Mouse (Mus musculus) kidney, postnatal 4 days (tissue): ENCODE data around the gene Spag16.
"Not testable (repeated sequence)": the region's sequence is repeated elsewhere in the genome, so short reads cannot be mapped to it uniquely, and the experiment has no call there.

Experiments
- DNase-seq, 2 experiments: peaks; one replicate each; pipeline ENCODE4 v3.0.0; 2021; ENCODE audit warnings: mixed read lengths in 2 of 2

The Spag16 gene

DNA sequence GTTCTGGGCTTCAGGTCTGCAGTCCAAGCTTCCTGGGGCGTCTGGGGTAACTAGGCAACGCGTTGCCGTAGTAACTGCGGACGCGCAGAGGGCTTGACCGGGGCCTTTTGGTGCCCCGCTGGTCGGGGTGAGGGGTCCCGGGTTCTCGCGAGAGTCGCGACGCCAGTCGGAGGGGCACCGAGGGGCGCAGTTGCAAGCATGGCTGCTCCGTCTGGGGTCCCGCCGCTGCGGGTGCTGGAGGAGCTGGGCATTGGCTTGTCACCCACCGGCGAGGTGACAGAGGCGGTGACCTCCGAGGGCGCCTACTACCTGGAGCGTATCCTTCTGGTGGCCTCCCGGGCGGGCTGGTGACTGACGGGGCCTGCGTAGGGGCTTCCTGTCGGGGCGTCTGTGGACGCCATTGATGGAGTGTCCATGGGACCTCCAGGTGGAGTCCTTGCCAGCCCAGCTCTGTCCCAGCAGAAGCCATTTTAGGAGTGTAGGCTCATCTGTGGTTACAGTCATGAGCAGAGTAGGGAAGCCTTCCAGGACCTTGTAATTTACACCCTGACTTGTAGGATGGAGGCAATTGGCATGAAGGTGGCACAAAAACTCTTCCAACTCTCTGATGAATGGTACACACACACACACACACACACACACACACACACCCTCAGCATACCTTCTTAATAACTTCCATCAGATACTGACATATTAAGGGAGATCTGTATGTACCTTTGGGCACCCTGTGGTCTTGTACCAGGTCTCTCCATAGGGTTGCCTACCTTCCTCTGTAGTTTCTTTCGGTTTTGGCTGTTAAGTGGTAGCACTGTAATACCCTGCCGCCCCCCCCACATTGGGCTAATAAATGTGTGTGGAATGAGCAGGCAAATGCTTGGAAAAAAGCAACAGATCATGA is at the start of gene Spag16:
Spag16 (plus strand) TSS at position 165 of the 898 bp plus-strand sequence.
- DNase-seq: peak; percentile 72 to 82

DNA sequence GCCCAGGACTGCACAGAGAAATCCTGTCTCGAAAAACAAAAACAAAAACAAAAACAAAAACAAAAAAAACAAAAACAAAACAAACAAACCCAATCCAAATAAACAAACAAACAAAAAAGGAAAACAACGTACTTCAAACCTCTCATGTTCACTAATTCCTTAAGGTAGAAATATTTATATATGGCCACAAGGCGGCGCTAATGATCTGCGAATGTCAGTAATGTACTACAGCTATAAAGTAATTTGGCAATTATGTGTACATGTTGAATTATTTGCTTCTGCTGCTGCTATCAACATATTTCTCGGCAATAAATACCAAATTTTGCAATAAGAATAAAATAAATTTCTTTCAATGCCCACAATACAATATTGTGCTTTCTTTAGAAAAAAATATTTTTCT is 41.6 kb upstream of the Spag16 start:
- peak; percentile 57 to 64 for DNase-seq

DNA sequence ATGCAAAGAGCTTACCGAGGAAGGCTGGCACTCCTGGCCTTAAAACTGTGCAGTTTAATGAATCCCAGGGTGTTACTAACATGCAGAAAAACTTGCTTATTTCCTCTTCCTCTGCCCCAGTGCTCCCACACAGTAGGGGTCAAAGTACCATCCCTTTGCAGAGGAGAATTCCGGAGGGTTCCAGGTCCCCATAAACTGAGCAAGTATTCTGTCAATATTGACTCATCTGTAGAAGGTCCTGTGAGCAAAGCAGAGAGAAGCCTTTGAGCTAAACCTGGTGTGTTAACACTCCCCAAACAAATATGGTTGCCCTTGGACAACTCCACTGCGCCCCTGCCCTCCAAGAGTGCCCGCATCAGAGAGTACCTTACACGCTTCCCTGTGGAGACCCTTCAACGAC is 40.1 kb upstream of the Spag16 start:
- DNase-seq: no peak

DNA sequence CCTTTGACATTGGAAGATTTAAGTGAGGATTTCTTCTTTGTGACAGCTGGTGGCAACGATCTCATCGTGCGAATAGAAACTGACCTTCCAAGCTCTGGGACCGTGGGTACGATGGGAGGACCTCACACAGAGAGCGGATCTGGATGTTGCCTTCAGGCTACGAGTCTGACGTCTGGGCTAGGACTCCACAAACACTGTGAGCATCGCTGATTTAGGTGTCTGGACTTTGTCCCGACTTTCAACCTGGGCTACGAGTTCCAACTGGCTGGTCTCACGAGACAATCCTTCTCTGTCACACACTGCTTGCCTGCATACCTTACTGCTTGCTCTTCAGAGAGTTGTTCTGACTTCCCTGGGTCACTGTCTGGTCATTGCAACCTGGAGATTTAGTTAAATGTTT is 39.4 kb upstream of the Spag16 start:
- no peak for DNase-seq

DNA sequence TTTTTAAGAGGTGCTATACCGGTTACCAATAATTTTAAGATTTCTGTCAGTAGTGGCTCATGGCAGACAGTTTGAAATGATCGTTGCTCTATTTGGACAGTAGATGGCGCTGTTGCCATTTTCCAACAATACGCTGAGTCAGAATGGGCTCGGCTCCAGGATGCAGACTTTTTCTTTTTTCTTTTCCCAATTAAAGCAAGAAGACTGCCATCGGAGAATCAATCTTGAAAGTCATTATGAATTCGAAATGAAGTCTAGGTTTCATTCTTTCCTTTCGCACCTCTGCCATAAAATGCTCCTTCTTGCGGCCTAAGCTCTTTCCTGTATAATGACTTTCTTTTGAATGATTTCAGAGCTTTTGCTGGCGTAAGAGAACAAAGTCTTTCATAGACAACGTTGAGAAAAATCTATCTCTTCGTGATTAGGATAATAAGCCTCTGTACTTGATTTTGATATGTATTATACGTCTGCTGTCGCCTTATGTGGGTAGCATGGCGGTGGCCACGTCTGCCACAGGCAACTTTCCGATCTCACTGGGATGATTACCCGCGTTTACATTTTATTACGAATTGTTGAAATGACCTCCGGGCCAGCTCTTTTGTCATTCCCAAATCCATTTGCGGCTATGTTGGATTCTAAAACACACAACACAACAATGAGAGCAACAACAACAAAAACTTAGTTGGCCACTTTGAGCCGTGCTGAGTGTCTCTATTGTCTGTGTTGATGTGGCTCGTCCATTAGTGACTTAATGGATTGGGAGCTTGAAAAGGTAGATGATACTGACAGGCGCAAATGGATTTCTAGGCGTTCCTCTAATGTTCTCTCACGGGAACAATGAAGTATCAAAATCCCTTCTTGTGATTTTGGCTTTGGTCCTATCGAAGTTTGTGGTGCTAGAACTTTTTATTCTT is 36.2 kb upstream of the Spag16 start:
- DNase-seq: peak; percentile 65 to 71

DNA sequence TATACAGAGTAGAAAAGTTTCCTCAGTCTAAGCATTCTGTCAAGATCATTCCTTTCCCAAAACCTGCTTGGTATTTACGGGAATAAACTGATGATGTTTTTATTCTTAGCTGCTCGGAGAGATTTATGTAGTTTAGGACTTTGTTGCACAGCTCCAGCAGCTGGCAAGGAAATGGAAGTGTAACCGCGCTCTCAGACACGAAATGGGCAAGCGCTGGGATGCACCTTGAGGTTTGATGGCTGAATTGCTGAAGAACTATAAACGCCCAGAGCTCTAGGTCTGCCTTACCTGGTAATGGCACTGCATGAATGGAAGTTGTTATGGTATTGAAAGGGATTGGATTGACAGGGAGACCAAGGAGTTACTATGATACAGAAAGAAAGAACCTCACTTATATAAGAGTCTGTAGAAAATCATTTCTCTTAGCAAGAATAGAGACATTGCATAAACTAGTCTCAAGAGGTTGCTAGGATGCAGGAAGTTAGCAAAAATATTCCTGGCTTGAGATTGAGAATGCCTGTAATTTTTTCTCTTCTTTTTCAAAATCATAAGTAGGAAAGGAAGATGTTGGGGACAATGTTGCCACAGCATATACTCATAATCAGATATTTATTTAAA is 27.7 kb upstream of the Spag16 start:
- DNase-seq: no peak

DNA sequence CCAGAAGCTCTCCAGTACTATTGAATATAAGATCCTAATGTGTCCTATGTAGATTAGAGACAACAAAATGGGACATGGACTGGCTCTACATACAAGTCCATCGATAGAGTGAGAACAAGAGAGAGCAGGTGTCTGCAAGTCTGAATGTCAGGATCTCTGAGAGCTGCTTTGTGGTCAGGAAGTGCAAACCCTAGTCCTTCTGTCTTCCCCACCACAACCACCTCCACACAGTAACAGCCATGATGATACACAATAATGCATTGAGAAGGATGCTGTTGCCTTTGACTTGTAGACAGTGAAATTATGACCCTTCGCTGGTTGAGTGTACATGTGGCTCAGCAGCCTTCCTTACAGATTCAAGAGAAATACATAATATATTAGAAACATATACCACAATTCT is 16.6 kb upstream of the Spag16 start:
- DNase-seq: no peak

DNA sequence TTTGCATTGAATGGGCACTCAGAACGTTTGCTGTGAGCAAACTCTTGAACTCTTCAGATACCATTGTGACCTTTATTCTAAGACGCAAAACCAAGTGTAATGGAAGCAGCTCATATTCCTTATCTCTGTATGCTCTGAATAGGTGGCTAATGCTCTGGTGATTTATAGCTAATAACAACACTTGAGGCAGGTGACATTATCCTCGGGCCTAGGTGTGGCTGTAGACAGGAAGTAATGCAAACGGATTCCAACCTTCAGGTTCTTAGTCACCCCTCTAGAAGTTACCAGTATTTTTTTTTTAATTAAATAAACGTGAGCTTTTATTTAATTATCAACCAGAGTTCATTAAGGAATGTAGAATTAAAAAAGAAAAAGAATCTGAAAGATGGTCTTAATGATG is 1.1 kb upstream of the Spag16 start:
- not testable (repeated sequence) for DNase-seq

DNA sequence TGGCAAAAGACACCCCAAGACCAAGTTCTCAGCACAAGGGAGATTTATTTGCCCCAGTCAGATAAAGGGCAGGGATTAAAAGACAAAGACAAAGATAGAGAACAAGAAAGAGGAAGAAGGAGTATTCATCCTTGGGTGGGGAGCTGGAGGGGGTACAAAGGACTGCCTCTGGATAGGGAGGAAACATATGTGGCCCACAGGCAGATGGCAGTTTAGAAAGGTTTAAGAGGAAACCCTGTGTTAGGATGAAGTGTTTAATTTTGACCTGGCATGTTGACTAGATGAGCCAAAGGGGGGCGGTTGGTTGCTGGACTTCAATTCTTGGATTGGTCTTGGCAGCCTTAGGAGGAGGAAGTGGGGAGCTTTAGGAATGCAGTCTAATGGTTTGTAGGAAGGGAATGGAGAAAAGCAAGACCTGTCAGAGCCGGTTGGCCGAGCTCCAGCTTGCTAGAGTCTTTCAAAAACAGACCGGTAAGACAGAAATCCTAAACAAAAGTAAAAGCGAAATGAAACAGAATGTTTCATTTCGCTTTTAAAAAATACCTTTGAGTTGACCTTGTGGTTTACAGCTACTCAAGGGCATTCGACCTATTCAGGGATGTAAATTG is 2.2 kb downstream of the Spag16 start:
- peak; percentile 34 to 40 for DNase-seq

DNA sequence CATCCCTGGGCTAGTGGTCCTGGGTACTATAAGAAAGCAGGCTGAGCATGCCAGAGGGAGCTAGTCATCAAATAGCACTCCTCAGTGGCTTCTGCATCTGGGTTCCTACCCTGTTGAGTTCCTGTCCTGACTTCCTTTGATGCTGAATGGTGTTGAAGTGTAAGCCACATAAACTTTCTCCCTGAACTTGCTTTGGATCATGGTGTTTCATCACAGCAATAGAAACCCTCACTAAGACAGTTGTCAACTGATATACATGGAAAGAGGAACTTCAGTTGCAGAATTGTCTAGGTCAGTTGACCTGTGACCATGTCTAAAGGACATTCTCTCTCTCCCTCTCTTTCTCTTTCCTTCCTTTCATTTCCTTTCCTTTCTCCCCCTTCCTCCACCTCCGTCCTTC is 3.8 kb downstream of the Spag16 start:
- DNase-seq: no peak

DNA sequence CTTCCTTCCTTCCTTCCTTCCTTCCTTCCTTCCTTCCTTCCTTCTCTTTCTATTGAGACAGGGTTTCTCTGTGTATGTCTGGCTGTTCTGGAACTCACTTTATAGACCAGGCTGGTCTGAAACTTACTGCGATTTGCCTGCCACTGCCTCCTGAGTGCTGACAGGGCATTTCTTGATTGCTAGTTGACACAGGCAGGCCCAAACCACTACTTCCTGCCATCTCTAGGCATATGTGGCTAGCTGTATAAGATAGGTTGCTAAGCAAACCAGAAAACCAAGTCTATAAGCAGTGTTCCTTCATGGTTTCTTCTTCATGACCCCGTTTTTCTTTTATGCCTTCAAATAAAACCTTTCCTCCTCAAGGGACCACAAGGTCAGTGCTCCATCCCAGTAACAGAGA is 4.2 kb downstream of the Spag16 start:
- DNase-seq: no peak

DNA sequence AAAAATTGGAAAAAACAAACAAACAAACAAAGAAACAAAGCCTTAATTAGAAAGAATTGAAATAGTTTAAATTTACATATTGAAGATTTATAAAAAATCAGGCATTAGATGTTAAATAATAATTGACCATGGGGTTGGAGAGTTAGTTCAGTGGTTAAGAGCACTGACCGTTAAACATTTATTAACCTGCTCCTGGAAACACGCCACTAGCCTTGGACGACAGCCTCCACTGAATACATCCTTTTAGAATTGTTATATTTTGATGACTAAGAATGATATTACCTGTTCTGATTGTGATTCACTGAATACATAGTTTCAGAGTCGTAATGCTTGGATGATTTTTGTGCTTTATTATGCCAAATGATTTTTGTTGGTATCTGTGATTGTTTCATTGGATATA is 6.7 kb downstream of the Spag16 start:
- DNase-seq: not testable (repeated sequence)

DNA sequence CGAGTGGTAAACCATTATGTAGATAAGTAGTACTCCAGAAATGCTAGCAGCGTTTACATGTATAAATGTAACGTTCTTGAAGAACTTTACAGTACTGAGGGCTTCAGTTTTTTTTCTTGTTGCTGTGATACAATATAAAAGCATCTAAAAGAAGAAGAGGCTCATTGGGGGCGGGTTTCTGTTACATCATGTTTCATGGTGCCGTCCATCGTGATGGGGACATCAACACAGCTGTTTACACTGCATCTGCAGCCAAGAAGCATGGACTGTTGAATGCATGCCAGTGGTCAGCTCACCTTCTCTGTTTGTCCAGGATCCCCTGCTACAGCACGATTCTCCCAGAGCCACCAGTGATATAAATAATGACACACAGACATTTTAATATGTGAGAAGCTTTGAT is 26.7 kb downstream of the Spag16 start:
- no peak for DNase-seq

DNA sequence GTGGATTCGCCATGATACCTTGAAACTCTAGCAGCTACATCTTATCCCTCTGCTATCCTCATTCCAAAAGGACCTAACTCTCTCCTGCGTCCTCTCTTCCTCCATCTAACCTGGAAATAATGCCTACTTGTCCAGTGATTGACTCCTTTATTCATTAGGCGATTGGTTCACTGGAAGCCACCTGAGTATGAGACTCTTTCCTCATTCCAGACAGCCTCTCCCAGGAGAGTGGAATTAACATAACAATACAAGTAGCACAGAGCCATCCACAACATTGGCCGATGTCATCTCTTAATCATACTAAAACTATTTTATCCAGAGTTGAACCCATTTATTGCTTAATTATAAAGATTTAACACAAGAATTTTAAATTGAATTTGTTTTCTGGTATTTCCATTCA is 41.0 kb downstream of the Spag16 start:
- DNase-seq: no peak

DNA sequence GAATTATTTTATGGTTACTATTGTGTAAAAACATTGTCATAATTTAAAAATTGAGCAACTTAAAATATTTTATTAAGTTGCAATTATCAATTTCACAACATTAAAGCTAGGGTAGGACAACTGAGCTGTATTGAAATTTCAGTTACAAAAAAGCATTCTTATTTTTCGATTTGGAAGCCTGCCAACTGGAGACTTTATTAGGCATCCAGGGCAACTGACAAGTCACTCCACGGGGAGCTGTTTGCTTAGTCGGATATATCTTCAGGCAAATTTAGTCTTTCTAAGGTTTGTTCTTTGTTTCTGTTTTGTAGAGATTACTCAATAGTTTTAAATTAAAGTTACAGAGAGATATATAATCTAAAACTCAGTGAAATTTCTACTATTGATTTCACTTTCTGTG is 129.8 kb downstream of the Spag16 start:
- DNase-seq: no peak

DNA sequence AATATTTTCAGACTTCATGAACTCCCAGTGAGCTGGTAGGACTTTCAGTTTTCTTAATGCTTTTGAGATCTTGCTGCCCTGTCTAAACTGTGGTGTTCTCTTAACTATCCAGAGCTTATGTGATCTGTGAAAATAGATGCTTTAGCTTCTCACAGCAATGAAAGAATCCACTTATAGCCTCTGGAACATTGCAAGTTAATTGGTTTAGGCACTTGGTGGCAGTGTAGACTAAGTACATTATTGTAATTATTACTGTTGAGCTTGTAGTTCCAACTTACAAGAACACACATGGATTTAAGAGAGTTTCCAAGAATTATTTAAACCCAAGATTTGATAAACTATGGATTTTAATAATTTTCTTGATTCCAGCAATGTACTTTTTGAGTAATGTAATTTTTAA is 170.1 kb downstream of the Spag16 start:
- no peak for DNase-seq

DNA sequence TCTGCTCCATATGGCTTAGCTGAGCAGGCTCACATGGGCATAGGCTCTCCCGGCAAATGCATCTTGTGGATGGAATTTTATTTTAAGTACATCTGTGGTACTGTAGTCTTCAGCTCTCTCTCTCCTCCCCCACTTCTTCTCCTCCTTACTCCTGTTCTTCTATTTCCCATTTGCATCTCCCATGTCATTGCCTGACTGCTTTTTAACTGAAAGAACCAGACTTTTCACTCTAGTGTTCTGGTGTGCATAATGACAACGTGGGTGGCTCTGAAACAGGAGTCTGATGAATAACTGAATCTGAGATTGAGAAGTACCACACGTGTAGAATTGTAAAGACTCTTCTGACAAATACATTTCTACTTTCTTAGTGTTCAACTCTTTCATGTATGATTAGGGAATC is 186.2 kb downstream of the Spag16 start:
- no peak for DNase-seq

DNA sequence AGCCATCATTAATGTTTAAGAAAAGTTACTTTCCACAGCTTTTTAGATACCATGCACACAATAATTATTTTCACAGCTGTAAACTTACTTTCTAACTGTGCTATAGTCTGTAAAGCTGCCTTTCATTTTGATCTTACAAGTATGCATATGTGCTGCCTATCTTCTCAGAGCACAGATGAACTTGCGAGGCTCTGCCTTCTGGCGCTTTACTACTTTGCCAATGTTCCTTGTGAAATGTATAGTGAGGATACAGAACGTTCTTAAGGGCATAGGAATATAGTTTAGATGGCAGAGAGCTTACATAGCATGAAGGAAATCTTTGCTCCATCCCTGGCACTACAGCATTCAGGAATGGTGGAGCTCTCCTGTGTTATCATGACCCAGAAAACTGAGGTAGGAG is 210.6 kb downstream of the Spag16 start:
- DNase-seq: no peak

DNA sequence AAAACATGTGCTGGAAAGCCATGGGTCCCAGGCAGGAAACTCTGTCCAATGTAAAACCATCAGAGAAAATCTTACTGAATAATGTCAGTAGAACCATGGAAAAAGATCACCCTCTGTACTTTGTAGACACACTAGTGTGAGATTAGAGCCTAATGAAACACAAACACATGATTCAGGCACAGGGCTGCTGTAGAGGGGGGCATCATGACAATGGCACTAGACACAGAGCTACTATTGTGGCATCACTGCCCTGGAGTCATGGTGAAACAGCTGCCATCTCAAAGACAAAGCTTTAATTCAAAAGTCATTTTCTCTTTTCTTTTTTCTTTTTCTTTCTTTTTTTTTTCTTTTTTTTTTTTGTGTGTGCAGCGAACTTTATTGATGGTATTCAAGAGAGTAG is 240.6 kb downstream of the Spag16 start:
- DNase-seq: no peak

DNA sequence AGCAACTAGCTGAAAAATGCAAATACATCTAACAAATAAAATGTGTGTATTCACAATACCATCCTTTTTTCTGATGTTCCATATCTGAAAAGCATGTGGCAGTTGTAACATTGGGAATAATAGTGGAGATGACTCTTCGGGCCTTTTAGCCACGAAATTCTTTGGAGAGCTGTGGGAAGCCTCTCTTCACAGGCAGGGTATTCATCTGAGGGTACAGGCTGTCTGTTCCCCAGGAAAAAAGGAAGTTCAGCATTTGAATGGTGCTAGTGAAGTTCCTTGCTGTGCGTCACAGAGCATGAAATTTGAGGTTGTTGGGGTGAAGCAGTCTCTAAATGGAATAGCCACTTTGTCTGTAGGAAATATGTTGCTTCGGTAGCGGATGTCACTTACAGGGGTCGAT is 246.7 kb downstream of the Spag16 start:
- no peak for DNase-seq

DNA sequence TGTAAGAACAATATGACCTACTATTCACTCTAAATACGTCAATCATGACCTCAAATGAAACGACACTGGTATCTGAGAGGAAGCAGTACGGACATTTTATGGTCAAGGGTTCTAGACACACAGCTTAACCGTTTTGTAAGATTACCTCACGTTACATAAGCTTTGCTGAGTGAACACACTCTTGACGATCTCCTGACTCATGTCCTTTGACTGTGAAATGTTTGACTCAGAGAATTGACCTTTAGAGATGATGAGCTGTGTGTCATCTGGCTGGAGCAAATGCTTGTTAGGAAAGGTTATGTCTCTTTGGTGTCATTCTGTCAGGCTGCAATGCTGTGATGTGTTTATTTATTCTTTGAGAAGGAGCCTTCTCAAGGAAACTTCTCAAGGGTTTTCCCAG is 252.0 kb downstream of the Spag16 start:
- no peak for DNase-seq

DNA sequence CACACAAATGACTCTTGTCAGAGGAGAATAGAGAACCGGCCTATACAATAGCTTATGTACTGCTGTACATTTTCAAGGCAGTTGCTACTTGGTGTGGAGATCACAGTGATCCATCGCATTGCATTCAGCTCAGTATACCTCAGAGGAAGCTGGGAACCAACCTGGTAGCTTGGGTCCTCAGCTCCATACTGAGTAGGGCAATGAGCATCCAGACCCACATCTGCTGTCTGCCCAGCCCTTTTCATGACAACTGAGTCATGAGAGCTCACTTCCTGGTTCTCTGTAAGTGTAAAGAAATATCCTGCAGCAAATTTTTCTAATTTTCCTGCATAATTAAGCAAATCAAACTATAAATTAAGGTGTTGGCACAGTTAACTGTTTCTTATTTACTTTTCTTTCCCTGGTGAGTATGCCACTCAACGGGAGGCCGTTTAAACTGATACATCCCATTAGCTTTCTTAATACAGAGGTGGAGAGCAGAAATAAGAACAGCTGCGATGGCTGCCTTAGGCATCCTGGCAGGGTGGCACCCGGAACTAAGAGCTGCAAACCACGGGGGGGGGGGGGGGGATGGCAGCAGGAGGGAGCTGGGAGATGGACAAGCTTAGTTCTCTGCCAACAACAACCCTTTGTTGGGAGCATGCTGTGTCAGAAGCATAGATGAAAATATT is 255.6 kb downstream of the Spag16 start:
- no peak for DNase-seq
